Mouse (Mus musculus) layer of hippocampus, adult 18-20 months (tissue): Measurements from ENCODE around the gene Vcpkmt. TPM values are rescaled to one million over a fixed set of nuclear protein-coding genes. Genes with fewer than 3 reads are reported as not detected.
A peak's percentile ranks its signal among the peaks of the same experiment; 100 is the strongest.

Source experiments
- DNase-seq, 2 experiments: peaks; one replicate each; pipeline ENCODE4 v3.0.0; 2022; ENCODE audit warnings: low spot score in 2 of 2
- microRNA-seq, 2 experiments: library from miRNA; unstranded; fragments of <30 nt; microRNA quantifications; one replicate each; pipeline ENCODE4 v1.2.0; 2021
- total RNA-seq, 2 experiments: library from RNA; stranded (reverse); gene quantifications; 2 replicates each; pipeline ENCODE4 v1.2.3; 2021

Gene Vcpkmt
- total RNA-seq, 2 experiments from 2014 or later, result 20.2 to 20.8 TPM

DNA sequence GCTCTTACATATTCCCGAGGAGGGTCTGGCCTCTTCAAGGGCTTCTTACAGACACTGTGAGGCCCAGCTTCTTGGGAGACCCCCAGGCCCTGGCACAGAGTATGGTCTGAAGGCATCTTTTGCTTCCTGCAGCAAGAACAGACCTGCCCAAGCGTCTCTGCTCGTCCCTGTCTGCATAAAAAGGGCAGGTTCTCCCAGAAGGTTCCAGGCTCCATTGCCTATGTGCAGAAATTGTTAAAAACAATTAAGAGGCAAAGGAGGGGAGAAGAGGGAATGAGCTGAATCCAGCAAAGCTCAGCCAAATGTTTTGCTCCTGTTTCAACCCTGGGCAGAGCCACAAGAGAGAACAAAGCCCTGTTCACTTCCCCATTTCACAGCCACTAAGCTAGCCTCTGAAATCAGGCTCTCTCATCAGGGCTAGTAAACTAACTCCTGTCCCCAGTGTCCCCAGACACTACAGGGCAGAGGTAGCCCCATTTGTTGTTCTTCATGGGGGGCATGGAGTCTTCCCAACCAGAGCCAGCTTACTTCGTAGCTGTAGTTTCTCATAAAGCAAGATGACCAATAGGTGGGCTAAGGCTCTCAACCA lies 44.4 kb downstream of the Vcpkmt start:
- DNase-seq, result no peak

DNA sequence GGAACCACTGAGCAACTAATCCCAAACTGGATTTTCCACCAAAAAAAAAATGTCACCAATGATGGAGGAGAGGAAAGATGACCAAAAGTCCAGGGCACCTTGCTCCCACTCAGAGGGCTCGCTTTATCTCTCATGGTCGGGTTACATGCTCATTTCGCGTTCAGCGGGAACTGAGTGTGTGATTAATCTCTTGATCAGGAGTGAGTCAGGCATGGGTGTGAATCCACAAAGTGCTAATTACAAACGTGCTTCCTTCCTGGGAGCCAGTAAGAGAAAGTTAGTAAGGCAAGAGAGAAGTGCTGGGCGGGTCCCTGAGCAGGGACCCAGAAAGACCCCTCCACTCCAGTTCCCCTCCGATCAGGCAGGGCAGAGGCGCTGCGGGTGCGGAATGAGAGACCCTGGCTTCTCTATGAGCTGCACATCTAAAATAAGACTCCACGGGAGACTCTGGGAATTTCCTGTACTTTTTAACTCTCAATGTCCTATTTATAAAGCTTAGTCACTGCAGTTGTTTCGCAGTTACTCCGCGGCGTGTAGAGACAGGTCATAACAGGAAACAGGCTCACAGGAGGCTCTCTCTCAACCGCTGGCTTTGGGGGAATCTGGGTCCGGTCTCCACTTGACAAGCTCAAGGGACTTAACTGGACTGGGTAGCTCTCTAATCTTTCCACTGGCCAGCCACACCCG lies 45.0 kb downstream of the Vcpkmt start:
- no peak for DNase-seq

DNA sequence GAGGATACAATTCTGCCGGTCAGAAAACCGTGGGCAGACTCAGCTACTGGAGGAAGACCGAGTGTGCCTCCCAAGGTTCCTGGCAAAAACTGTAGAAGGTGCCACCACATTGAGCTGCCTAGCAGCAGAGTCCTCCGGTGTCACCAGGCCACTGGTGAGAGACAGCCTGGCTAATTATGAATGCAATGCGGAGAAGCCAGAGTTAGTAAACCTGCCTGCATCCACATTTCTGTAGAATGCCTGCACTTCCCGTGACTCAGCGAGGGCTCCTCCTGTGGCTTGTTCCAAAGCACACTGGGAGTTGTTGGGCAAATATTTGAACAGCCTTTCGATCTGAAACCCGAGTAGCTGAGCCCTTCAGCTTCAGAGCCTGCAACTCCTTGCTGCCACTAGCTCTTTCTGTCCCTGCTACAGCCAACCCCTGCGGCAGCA lies 45.6 kb downstream of the Vcpkmt start:
- peak in 1 of 2 experiments; percentile 22 for DNase-seq

DNA sequence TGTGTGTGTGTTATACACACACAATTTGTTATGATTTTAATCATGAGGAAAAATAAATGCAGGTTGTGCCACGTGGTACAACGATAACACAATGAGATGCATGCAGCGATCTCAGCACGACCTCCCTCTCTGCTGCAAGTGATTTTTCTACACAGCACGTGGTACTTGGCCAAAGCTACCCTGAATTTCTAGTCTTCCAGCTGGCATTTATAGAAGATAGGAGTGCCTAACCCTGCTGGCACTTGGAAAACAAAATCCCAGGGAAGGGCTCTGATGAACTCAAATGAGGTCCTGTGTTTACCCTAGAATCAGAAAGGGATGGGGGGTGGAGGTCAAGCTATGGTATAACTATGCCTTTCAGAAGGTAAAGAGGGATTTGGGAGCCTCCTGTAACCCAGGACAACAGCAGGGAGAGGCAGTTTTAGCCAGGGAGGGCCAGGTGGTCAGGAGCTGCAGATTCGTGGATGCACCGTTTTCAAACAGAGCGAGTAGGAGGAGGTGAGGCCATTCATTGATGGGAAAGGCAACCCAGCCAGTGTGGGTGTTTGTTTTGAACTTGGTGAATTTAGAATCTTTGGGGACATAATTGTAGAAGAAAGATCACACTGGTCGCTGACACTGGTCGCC lies 46.1 kb downstream of the Vcpkmt start:
- DNase-seq, result no peak

DNA sequence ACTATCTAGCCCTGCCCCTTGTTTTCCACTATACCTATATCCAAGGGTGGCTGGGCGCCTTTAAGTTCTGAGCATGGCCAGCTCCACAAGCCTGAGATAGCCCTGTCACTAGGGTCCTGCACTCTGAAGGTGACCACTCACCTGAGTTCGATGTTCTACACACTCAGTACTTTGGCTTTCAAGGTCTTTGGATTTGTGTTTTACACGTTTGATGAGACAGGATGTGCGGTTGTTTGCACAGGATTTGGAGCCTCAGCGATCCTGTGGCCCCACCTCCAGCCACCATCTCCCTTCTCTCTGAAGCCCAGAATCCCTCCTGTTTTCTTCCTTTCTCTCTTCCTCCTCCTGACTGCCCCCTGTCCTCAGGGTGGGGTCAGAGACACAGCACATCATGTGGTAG lies 49.6 kb downstream of the Vcpkmt start:
- no peak for DNase-seq

DNA sequence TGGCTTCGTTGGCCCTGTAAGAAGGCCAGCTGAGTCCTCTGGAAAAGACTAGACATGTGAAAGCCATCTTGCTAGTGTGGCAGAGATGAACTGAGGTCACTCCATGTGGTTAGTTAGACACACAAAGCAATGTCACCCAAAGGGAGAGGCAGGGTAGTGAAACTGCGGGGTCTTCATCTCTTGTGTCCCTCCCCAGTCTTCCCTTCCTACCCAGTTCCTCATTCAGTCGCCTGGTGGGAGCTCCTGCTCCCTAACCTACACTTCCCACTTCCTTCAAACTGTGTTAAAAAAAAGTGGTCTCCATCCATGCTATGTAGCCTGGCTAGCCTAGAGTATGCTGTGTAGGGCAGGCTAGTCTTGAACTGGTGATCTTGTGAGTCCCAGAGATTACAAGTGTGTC lies 50.3 kb downstream of the Vcpkmt start:
- no peak for DNase-seq

DNA sequence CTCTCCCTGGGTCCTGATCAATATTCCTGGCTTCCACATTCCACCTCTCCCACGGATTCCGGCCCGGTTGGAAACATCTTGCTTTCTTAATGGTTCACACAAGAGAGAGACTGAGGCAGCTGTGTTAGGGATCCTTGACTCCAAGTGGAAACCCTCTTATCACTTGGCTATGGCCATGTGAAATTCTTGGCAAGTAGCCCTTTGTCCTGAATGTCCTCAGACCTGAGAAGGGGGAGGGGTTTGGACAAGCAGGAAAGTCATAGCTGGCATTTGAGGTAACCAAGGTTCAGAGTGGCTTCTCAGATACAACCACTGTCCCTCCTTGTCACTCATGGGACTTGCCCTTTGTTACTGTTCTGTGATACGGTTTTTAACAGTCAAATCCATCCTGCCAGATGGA lies 50.7 kb downstream of the Vcpkmt start:
- no peak for DNase-seq

DNA sequence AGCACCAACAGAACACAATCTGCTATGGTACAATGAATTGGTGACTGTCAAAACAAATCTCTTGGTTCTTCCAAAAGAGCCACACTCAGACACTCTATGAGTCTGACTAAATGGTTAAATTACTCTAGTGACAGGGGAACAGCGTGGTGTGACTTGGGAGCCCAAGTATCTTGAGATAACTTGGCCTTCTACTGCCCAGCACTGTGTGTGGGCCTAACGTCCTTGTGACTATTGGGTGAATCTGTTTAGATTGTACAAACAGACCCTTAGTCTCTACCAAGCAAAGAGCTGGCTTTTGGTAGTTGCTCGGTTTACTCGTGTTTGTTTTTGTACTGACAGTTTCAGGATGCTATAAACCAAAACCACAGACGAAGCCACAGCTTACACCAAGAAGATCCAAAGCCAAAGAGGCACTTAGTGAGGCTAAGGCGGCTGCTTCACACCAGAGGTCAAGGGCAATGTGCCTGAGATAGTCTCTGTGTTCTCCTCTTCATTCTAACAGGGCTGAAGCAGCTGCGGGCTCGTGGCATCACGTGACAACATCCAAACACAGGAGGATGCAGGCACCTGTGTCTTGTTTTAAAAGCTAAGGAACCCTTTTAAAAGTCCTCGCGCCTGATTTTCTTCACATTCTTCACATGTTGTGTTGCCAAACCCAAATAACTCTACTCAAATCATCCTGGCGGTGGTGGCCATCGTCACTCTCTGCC lies 53.0 kb downstream of the Vcpkmt start:
- DNase-seq, result no peak

DNA sequence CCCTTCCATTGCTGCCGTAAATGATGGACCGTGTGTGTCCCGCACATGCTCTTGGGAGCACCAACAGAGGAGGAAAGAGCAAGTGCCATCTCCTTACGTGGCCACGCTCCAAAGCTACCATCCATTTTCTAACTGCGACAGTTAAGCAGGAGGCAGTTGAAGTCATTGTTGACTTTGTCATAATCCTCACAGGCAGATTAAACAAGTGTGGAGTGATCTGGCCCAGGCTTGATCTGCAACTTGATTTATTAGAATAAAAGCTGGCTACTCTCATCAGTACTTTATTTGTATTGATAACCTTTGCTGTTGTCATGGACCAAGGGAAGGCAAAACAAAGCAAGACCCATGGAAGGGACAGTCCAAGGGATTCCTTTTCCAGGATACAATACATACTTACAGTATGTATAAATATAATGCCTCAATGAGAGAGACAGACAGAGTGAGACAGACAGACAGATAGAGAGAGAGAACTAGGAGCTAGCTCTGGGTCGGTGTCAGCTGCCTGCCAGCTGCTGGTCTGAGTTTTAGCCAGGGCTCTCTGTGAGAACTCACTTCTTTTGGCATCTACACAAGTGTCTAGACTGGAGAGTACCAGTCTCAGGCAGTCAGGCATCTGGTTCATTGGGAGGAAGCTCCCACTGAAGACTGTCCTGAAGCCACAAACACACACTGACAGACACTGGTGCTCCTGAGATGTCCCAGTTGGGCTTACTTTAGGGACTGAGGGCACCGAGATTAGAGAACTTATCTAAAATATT lies 54.4 kb downstream of the Vcpkmt start:
- DNase-seq, result no peak

Small RNA genes within 50 kb of the gene (microRNA-seq; reads per million reads assigned to microRNA genes)
- gene Gm23018, result 0 reads per million in 2 experiments

Other genes with a start within 250 kb of the Vcpkmt start
- 10 to 100 TPM; 43.5 to 54.5 TPM for gene Nemf, start 225.9 kb downstream of the Vcpkmt start, total RNA-seq
- gene Arf6, start 210.9 kb downstream of the Vcpkmt start, total RNA-seq, result 10 to 100 TPM; 47.2 to 49.9 TPM
- gene Gm9887, start 210.6 kb downstream of the Vcpkmt start, total RNA-seq, result not detected
- gene Sos2, start 98.8 kb upstream of the Vcpkmt start, total RNA-seq, result 10 to 100 TPM; 35.2 to 37.4 TPM
- 10 to 100 TPM; 14.6 to 19.6 TPM for gene L2hgdh, start 141.8 kb upstream of the Vcpkmt start, total RNA-seq
- gene Atp5s, start 141.9 kb upstream of the Vcpkmt start, total RNA-seq, result 10 to 100 TPM; 33.5 to 35.0 TPM
- gene Cdkl1, start 208.2 kb upstream of the Vcpkmt start, total RNA-seq, result 10 to 100 TPM; 24.3 to 25.0 TPM